11 mouse cellular contexts compared by ENCODE assay signal in genomic region chr5:118674321-118674720, GRCm38 (mm10).
A peak's percentile ranks its signal among the peaks of the same experiment; 100 is the strongest.
DNase-seq lines count a peak whose midpoint lies in the region; ATAC-seq lines count a peak whose summit lies in the region.
"Had no signal": no experiment of that assay in that cellular context is flagged by ENCODE, and none has a peak within 500 bp of the region (broad histone marks: within the 10 kb centered on the region; RNA-seq: fewer than 3 reads in every experiment).

No protein-coding gene starts in this region.

- H3K36me3 ChIP-seq in heart, embryonic 11.5 days (ENCODE audit: control insufficient read depth, insufficient read depth, low read length), result no peaks in the 10 kb centered on the region
- no peaks in the 10 kb centered on the region for H3K36me3 ChIP-seq in midbrain, embryonic 16.5 days (ENCODE audit: control insufficient read depth, insufficient read depth, low read length)
- H3K36me3 ChIP-seq in midbrain, embryonic 15.5 days (replicated peaks), result no peaks in the 10 kb centered on the region
- H3K36me3 ChIP-seq in neural tube, embryonic 13.5 days, result no peaks in the 10 kb centered on the region

- no peak overlapping the region for H3K9ac ChIP-seq in heart, embryonic 11.5 days (ENCODE audit: low read depth, low read length)
- H3K9ac ChIP-seq in midbrain, embryonic 16.5 days (ENCODE audit: low read depth, low read length), result no peak overlapping the region
- no peak overlapping the region for H3K9ac ChIP-seq in midbrain, embryonic 15.5 days
- no peak overlapping the region for H3K9ac ChIP-seq in neural tube, embryonic 13.5 days

- H3K4me3 ChIP-seq in heart, embryonic 11.5 days (ENCODE audit: low read depth, low read length), result no peak overlapping the region
- H3K4me3 ChIP-seq in midbrain, embryonic 16.5 days (ENCODE audit: low read depth, low read length), result no peak overlapping the region
- H3K4me3 ChIP-seq in midbrain, embryonic 15.5 days, result no peak overlapping the region
- no peak overlapping the region for H3K4me3 ChIP-seq in neural tube, embryonic 13.5 days

- no peaks in the 10 kb centered on the region for H3K9me3 ChIP-seq in heart, embryonic 11.5 days (replicated peaks; ENCODE audit: control insufficient read depth, low read length)
- no peaks in the 10 kb centered on the region for H3K9me3 ChIP-seq in midbrain, embryonic 16.5 days (replicated peaks; ENCODE audit: control insufficient read depth, low read length, poor library complexity, severe bottlenecking)
- no peaks in the 10 kb centered on the region for H3K9me3 ChIP-seq in midbrain, embryonic 15.5 days
- no peaks in the 10 kb centered on the region for H3K9me3 ChIP-seq in neural tube, embryonic 13.5 days

- no peaks in the 10 kb centered on the region for H3K27me3 ChIP-seq in heart, embryonic 11.5 days (ENCODE audit: control insufficient read depth, insufficient read depth, low read length)
- H3K27me3 ChIP-seq in midbrain, embryonic 16.5 days (ENCODE audit: control insufficient read depth, insufficient read depth, low read depth, low read length), result no peaks in the 10 kb centered on the region
- no peaks in the 10 kb centered on the region for H3K27me3 ChIP-seq in midbrain, embryonic 15.5 days (replicated peaks)
- H3K27me3 ChIP-seq in neural tube, embryonic 13.5 days, result no peaks in the 10 kb centered on the region

- no peak overlapping the region for H3K4me2 ChIP-seq in heart, embryonic 11.5 days
- H3K4me2 ChIP-seq in midbrain, embryonic 16.5 days (ENCODE audit: low read length), result no peak overlapping the region
- no peak overlapping the region for H3K4me2 ChIP-seq in midbrain, embryonic 15.5 days
- no peak overlapping the region for H3K4me2 ChIP-seq in neural tube, embryonic 13.5 days
- H3K4me2 ChIP-seq: liver, embryonic 11.5 days had no signal

- H3K27ac ChIP-seq in heart, embryonic 11.5 days (ENCODE audit: low read depth, low read length), result no peak overlapping the region; the same call in 1 of the 2 replicates
- peak overlapping the region; percentile 26; the same call in 1 of the 2 replicates for H3K27ac ChIP-seq in midbrain, embryonic 16.5 days (ENCODE audit: low read length)
- H3K27ac ChIP-seq in midbrain, embryonic 15.5 days, result no peak overlapping the region
- H3K27ac ChIP-seq in neural tube, embryonic 13.5 days (replicated peaks), result peak overlapping the region; percentile 59

- peaks cover 46% of the 10 kb centered on the region for H3K4me1 ChIP-seq in heart, embryonic 11.5 days (ENCODE audit: control insufficient read depth, insufficient read depth, low read length)
- H3K4me1 ChIP-seq in midbrain, embryonic 16.5 days (ENCODE audit: control insufficient read depth, insufficient read depth, low read length), result peaks cover 33% of the 10 kb centered on the region
- H3K4me1 ChIP-seq in midbrain, embryonic 15.5 days, result peaks cover 45% of the 10 kb centered on the region
- peaks cover 94% of the 10 kb centered on the region for H3K4me1 ChIP-seq in neural tube, embryonic 13.5 days (replicated peaks)

- 34% methylated on average over 3 of the region's 3 CpGs for WGBS in heart, embryonic 11.5 days (ENCODE audit: insufficient replicate concordance)
- 47% methylated on average over 3 of the region's 3 CpGs for WGBS in midbrain, embryonic 16.5 days
- WGBS in midbrain, embryonic 15.5 days, result 63% methylated on average over 3 of the region's 3 CpGs
- 48% methylated on average over 3 of the region's 3 CpGs for WGBS in neural tube, embryonic 13.5 days

- no peak for ATAC-seq in heart, embryonic 11.5 days (replicated peaks; ENCODE audit: insufficient number of reproducible peaks, low FRiP score, low TSS enrichment)
- no peak for ATAC-seq in midbrain, embryonic 16.5 days
- no peak for ATAC-seq in midbrain, embryonic 15.5 days (replicated peaks)
- no peak for ATAC-seq in neural tube, embryonic 13.5 days (ENCODE audit: low read depth)

- DNase-seq in cerebellum, adult 9-10 months, result peak; percentile 52
- DNase-seq in cerebellum, adult 11-12 months, result no peak
- DNase-seq in heart, adult 8-10 months (ENCODE audit: low spot score), result peak; percentile 51
- no peak for DNase-seq in kidney, postnatal 36 days
- DNase-seq: lung, postnatal 10 days; thymus, adult 2 months had no signal

Comparison
In these comparisons a context has a peak if more than half of its experiments do, and no peak if none do; other contexts are left out.
1. DNase-seq: peak in cerebellum, adult 9-10 months (single experiment) and heart, adult 8-10 months (single experiment); none in cerebellum, adult 11-12 months (single experiment) and kidney, postnatal 36 days (0 of 2).
2. H3K27ac ChIP-seq: peak in midbrain, embryonic 16.5 days (single experiment) and neural tube, embryonic 13.5 days (single experiment); none in heart, embryonic 11.5 days (single experiment) and midbrain, embryonic 15.5 days (single experiment).